Mouse (Mus musculus) mouse embryonic stem cell (cell line): ENCODE results near the gene Slc23a2.

Source experiments
- in situ Hi-C, 2 experiments: fragments of 300-500 bp; cut with MboI; formaldehyde crosslinking; loops; 1 replicate in 1 of 2; 3 replicates in 1 of 2; pipeline ENCODE4 v1.14.3; 2019 to 2020; ENCODE audit warnings: low sequenced_read_pairs in 2 of 2, low pct_unique_long_range_greater_than_20kb in 1 of 2, mixed read lengths in 1 of 2; ENCODE audit not compliant: unreplicated experiment in 1 of 2

Gene Slc23a2

DNA sequence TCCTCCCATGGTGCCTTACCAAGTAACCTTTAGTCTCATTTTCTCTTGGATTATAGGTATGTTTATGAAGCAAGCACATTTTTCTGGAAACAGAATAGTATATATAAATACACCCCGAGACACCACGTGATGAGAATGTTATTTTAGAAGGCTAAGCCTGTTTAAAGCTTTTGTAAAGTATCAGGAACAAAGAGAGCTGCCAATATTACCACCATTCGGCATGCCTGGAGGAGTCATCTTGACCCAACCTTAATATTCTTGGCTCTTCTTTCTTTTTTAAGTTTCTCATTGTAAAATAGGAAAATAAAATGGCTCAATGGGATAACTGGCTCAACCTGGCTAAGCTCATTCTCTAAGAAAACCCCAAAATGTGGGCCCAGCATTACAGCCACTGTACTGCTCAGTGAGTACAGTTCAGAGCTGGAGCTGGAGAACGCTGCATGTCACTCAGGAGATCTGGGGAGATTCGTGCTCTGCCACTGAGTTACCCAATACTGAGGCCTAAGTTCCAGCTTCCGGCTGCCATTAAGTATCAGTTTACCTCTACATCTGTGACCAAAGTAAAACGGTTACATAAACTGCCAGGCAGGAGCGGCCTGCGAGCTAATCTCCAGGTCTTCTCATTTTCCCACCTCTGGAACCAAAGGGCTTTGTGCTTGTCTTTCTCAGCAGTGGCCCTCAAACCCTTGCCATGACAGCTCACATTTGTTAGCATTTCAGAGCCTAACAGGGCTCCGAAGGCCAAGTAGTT is 74.7 kb downstream of the Slc23a2 start:
- in situ Hi-C loops = no loop called here

GRCm38 (mm10) chr2:132064185-132064831 is 80.6 kb downstream of the Slc23a2 start:
- in situ Hi-C loops = no loop called here

DNA sequence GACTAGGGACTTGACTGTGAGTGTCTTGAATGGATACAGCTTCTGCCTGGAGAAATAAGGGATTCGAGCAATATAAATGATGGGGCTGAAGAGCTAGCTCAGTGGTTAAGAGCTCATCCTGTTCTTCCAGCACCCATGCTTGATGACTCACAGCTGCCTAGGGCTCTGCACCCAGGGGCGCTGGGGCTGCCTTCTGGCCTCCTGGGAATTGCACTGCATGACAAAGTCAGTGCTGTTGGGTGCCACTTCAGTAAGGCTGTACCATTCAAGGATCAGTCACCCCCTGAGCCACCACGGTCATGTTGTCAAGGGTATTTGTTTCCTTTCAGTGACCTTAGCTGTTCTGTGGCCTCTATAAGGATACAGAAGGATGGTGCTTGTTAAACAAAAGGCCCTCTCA is 81.1 kb downstream of the Slc23a2 start:
- in situ Hi-C loops = no loop called here

DNA sequence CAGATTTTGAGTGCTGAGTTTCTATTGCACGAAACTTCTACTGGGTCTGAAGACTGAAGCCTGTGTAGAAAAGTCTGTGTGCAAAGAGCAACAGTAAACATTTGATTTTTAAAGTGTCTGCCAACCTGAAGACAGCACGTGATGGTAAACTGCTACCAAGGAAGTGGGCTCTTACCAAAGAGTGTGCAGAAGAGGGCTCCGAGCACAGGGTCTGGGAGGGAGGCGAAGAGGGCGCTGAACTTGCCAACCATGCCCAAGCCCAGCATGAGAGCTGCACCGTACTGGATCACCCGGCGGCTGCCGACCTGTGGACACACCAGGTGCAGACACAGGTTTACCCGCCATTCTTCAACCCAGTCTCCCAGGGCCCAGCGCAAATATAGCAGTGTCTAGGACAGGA is 83.0 kb downstream of the Slc23a2 start:
- in situ Hi-C loops = no loop called here

DNA sequence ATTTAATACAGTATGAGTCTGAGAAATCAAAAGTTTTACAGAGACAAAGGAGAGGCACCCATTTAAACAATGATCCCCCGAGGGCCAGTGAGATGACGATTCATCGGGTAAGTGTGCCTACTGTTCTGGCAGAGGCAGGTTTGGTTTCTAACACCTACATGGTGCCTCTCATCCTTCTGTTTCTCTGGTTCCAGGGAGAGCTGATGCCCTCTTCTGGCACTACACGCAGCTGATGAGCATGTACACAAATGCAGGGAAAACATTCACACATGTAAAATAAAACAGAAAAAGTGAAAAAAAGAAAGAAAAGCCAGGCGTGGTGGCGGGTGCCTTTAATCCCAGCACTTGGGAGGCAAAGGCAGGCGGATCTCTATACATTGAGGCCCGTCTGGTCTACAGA is 85.0 kb downstream of the Slc23a2 start:
- in situ Hi-C loops = no loop called here

DNA sequence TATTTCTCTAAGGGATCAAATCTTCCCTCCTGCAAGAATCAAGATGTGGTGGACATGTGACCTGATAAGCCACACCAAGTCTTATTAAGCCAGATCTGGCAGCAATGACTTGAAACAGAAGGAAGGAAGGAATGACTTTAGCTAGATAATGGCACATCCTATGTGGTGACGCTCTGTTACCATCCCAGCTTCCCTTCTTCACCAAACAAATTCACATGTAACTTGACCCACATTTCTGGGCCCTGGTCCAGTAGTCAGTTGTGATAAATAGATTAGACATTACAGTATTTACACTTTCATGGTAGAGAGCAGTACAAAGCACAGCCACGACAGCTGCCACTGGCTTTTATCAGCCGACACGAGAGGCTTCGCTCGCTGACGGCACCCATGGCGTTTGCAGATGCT is 89.6 kb downstream of the Slc23a2 start:
- in situ Hi-C loops = no loop called here

GRCm38 (mm10) chr2:132053824-132054223 is 91.1 kb downstream of the Slc23a2 start:
- in situ Hi-C loops = no loop called here

DNA sequence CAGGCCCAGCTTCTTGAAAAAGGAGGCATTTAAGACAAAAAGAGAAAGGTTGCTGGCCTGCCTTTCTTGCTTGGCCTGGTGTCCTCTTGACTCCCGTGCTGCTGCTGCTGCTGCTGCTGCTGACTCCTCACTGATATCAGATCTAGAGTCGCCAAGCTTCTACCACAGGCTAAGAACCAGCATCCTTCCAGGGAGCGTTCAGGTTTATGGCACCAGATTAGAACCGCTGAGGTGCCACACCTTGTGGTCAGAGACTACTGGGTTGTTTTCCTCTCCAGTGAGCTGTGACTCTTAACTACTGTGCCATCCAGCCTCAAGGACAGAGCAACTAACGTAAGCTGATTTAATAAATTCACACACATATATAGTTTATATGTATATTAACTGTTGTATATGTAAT is 93.1 kb downstream of the Slc23a2 start:
- in situ Hi-C loops = no loop called here

- in situ Hi-C loops = no loop called here
Observed at GRCm38 (mm10) chr2:132049921-132050320, 95.0 kb downstream of the Slc23a2 start.

- in situ Hi-C loops = no loop called here
Observed at GRCm38 (mm10) chr2:132049491-132049890, 95.4 kb downstream of the Slc23a2 start.

DNA sequence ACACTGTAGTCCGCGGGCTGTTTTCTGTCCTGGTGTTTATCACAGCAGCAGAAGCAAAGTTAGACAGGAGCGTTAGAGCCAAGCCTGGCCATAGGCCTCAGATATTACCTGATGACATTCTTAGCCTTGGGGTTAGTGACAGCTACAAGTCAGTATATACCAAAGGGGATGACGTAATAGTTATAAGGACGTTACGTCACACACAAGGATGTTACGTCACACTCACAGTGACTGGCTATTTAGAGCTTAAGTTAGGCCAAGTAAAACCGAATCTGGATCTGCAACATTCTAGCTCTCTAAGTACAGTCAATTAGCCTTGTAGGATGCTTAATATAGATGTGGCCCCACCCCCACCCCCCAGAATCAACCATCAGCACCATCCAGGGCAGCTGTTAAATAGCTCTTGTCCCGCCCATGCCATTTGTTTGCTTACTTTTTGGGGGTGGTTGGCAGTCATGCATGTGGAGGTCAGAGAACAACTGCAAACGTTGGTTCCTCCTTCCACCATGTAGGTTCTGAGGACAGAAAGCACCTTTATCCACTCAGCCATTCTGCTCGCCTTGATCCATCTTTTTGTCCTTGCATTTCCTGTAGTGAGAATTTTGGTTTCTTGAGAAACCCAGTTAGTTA is 96.7 kb downstream of the Slc23a2 start:
- in situ Hi-C loops = no loop called here

DNA sequence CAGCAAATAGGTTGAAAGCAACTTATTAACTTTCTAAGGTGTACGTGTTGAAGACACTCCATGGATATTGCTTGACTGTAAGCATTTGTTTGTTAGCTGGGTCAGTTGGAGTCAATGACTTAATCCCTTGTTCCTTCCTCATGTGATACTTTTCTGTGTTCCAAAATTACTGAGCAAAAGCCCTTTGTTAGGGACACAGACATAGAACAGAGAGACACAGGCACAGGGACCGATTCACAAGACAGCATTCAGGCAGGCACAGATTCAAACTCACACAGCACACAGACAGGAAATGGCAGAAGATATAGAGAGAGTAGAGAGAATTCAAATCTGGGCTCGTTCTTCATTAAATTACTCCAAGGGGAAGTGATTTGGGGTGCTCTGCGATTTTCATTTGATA is 97.5 kb downstream of the Slc23a2 start:
- in situ Hi-C loops = no loop called here

DNA sequence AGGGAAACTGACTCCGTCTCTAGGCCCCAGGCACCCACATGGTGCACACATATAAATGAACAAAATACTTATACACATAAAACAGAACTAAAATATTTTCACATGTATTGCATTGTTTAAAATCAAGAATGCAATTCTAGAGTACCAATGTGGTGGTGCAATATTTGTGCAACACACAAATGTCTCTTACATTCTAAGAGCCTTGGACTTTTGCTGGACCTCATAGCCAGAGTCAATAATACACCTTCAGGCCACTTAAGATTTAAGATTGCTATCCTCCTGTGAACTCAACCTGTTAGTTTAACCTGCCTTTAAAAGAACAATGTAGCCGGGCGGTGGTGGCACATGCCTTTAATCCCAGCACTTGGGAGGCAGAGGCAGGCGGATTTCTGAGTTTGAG is 98.2 kb downstream of the Slc23a2 start:
- in situ Hi-C loops = no loop called here

DNA sequence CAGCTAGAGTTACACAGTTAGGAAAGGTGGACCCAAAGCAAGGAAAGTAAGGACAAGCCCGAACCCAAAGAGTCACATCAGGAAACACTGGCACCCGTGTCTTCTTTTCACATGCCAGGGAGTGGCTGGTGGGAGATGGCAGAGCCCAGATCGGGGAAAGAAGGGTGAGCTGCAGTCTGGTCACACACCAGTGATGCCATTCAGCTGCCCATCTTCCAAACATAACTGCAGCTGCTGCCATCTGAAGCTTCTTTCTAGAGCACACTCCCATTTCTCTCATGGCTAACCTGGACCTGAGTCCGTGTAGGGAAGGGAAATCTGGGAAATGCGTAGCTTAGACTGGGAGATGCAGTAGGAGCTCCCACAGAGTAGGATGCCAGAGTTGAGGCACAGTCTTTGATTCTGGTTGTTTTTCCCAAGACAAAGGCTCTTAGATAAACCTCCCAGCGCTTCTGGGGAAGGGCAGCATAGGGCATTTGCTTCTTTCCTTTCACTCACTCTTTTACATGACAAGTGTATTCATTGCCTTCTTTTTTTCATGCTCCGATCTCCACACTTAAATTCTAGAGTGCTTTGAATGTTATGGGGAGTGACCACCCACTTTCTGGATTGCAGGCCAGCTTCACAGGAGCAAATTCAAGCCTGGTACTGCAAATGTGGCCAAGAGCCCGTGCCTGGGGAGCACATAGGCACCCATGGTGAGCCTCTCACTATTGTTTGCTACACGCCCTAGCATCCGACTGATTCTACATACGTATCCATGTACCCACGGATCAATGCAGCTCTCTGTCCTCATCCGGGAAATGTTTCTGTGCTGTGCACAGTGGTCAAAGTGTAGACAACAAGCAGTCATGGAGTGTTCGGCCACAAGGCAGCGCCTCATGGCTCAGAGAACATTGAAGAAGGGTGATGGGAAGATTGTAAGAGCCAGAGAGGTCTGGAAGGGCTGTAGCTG is 100.3 kb downstream of the Slc23a2 start:
- in situ Hi-C loops = no loop called here

DNA sequence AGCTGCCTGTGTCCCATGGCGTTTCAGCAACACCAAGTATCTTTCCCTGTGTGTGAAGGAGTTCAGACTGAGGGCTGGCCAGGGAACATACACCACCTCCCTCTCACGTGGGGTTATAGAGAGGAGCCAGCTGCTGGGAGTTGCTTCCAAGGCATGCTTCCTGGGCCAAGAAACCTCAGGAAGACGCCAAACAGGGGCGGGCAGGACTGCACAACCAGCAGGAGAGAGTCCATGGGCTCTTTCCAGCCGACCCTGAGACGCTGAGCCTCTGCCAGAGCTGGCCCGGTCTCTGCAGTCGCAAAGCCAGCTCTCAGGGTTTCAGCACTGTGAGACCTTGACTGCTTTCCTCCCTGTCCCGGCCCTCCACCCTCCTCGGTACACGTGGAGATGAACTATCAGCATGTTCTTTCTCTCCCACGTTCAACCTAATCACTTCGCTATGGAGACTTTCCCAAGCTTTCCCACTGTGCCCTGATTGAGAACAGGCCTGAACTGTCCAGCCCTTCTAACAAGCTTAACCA is 101.7 kb downstream of the Slc23a2 start:
- in situ Hi-C loops = no loop called here

- in situ Hi-C loops = no loop called here
Observed at GRCm38 (mm10) chr2:132039894-132040293, 105.0 kb downstream of the Slc23a2 start.

GRCm38 (mm10) chr2:132036326-132036725 is 108.6 kb downstream of the Slc23a2 start:
- in situ Hi-C loops = no loop called here

DNA sequence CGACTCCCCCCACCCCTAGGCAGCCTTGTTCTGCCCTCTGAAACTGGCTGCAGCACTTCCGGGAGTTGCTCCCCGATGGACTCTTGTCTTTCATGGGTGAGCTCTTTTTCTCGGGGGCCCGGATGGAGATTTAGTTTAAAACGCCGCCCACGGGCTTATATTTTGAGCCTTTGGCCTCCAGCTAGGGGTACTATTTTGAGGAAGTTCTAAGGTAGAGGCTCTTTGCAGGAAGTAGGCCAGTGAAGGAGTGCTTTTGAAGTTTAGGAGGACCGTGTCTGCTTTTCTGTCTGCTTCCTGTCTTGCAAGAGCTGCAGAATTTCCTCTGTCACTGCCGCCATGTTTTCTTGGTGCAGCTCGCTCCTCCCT is 109.5 kb downstream of the Slc23a2 start:
- in situ Hi-C loops = no loop called here
